Mouse (Mus musculus): ENCODE data around the gene Gm10192.
"Not testable (repeated sequence)": the region's sequence is repeated elsewhere in the genome, so short reads cannot be mapped to it uniquely, and the experiment has no call there.

The Gm10192 gene

GRCm38 (mm10) chr4:97183066-97183465 lies at the start of gene Gm10192:
Gm10192 (minus strand) TSS chr4:97183166.
- DNase-seq: not testable (repeated sequence)

- no peak for DNase-seq
Measured at GRCm38 (mm10) chr4:97230411-97231104, 47.6 kb upstream of the Gm10192 start.

GRCm38 (mm10) chr4:97219701-97220100 lies 36.7 kb upstream of the Gm10192 start:
- DNase-seq: no peak

- DNase-seq: no peak
Measured at GRCm38 (mm10) chr4:97217906-97218305, 34.9 kb upstream of the Gm10192 start.

- DNase-seq: no peak
Measured at GRCm38 (mm10) chr4:97212514-97212913, 29.5 kb upstream of the Gm10192 start.

- DNase-seq: not testable (repeated sequence)
Measured at GRCm38 (mm10) chr4:97202986-97203385, 20.0 kb upstream of the Gm10192 start.

GRCm38 (mm10) chr4:97193176-97193575 lies 10.2 kb upstream of the Gm10192 start:
- DNase-seq: no peak

- DNase-seq: no peak
Measured at GRCm38 (mm10) chr4:97192601-97193000, 9.6 kb upstream of the Gm10192 start.

- DNase-seq: no peak
Measured at GRCm38 (mm10) chr4:97180396-97180795, 2.6 kb downstream of the Gm10192 start.

- no peak for DNase-seq
Measured at GRCm38 (mm10) chr4:97156841-97157345, 26.1 kb downstream of the Gm10192 start.

- no peak for DNase-seq
Measured at GRCm38 (mm10) chr4:97156084-97156483, 26.9 kb downstream of the Gm10192 start.

- DNase-seq: no peak
Measured at GRCm38 (mm10) chr4:97153554-97153953, 29.4 kb downstream of the Gm10192 start.

GRCm38 (mm10) chr4:97142484-97142883 lies 40.5 kb downstream of the Gm10192 start:
- DNase-seq: no peak

Data from kidney, adult 18-20 months (tissue).